Mouse (Mus musculus): ENCODE results near the gene Tmod3. TPM values are rescaled to one million over a fixed set of nuclear protein-coding genes. Genes with fewer than 3 reads are reported as not detected.
"Not testable (repeated sequence)": the region's sequence is repeated elsewhere in the genome, so short reads cannot be mapped to it uniquely, and the experiment has no call there.

The Tmod3 gene
- polyA plus RNA-seq, 1 experiment from 2014 or later, result 117 TPM

DNA sequence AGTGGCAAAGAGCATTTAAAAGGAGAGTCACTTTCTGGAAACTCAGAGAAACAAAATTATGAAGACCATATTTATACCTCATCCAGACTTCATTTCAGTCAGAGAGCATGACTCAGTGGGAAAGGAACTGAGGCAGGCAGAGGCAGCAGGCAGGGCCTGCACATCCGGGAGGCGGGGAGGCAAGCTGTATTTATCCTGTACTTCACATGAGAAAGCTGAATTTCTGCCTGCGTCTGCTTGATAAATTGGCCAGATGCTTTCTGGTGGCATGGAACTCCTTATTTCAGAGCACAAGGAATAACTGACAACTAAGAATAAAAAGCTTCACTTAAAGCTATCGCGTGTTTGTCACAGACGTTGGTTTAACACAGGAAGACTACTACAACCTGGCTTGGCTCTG lies 55.1 kb downstream of the Tmod3 start:
- ATAC-seq (ENCODE audit: insufficient number of reproducible peaks, insufficient read depth, low FRiP score, low read depth), result no peak

DNA sequence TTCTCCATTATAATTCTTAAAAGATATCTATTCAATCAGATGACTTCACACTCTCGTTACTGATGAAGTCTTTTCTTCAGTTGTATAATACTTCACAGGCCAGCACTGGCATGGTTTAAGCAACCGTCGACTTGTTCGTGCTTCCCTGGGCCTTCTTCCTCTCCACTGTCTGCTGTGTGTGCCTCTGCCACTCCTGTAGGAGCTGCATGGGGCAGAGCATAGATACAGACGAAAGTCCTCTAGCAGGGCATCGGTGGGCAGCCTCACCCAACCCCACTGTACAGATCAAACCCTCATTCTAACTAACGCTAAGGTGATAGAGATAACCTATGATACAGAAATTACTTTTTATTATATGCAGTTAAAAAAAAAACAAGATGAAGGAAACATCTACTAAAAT lies 60.9 kb downstream of the Tmod3 start:
- no peak overlapping the region for H3K4me2 ChIP-seq (replicated peaks; ENCODE audit: low read depth, low read length)
- H3K27me3 ChIP-seq (ENCODE audit: control insufficient read depth, insufficient read depth, low read length), result no peaks in the 10 kb centered on the region
- WGBS, result 90% methylated on average over 7 of the region's 7 CpGs
- no peak for ATAC-seq (ENCODE audit: insufficient number of reproducible peaks, insufficient read depth, low FRiP score, low read depth)
- peaks cover 17% of the 10 kb centered on the region for H3K36me3 ChIP-seq (ENCODE audit: control insufficient read depth, insufficient read depth, low read length)
- H3K4me1 ChIP-seq (ENCODE audit: control insufficient read depth, insufficient read depth, low read length), result no peaks in the 10 kb centered on the region
- H3K9ac ChIP-seq (replicated peaks; ENCODE audit: low read depth, low read length), result no peak overlapping the region
- no peak overlapping the region for H3K27ac ChIP-seq (ENCODE audit: low read length)
- no peak overlapping the region for H3K4me3 ChIP-seq (ENCODE audit: low read depth, low read length)
- H3K9me3 ChIP-seq (ENCODE audit: control insufficient read depth, low read depth, low read length), result no peaks in the 10 kb centered on the region

More for the DNA sequence above, 55.1 kb downstream of the Tmod3 start:
- Histone ChIP-seq H3K36me3 (ENCODE audit: control insufficient read depth, insufficient read depth, low read length) (peaks cover 43% of the 10 kb centered on the region; the same call in 1 of the 2 replicates), H3K27ac (ENCODE audit: low read length) (no peak overlapping the region), H3K9ac (replicated peaks; ENCODE audit: low read depth, low read length) (no peak overlapping the region), H3K4me2 (replicated peaks; ENCODE audit: low read depth, low read length) (no peak overlapping the region), H3K27me3 (ENCODE audit: control insufficient read depth, insufficient read depth, low read length) (no peaks in the 10 kb centered on the region), H3K4me3 (ENCODE audit: low read depth, low read length) (no peak overlapping the region), H3K4me1 (ENCODE audit: control insufficient read depth, insufficient read depth, low read length) (no peaks in the 10 kb centered on the region), H3K9me3 (ENCODE audit: control insufficient read depth, low read depth, low read length) (no peaks in the 10 kb centered on the region)
- WGBS, result 93% methylated on average over 6 of the region's 6 CpGs

DNA sequence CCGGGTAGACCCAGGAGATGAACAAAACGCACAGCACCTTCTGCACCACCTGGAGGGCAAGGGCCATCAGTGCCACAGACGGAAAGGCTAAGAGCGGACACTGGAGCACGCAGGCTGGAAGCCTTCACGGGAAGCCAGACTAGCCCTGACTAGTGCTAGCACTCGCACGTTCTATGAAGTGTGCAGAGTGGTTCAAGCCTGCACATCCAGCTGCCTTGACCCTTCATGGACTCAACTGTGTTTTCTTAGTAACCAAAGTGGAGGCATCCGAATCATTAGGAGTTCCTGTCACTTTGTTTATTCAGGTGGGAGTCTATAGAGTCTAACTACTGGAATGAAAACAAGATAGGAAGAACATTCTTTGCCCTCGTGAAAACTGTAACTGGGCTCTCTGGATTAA lies 63.5 kb downstream of the Tmod3 start:
- H3K36me3 ChIP-seq (ENCODE audit: control insufficient read depth, insufficient read depth, low read length), result peaks cover 12% of the 10 kb centered on the region
- no peak overlapping the region for H3K9ac ChIP-seq (replicated peaks; ENCODE audit: low read depth, low read length)
- no peaks in the 10 kb centered on the region for H3K4me1 ChIP-seq (ENCODE audit: control insufficient read depth, insufficient read depth, low read length)
- H3K4me3 ChIP-seq (ENCODE audit: low read depth, low read length), result no peak overlapping the region
- ATAC-seq (ENCODE audit: insufficient number of reproducible peaks, insufficient read depth, low FRiP score, low read depth), result no peak
- H3K27ac ChIP-seq (ENCODE audit: low read length), result no peak overlapping the region
- H3K9me3 ChIP-seq (ENCODE audit: control insufficient read depth, low read depth, low read length), result no peaks in the 10 kb centered on the region
- no peak overlapping the region for H3K4me2 ChIP-seq (replicated peaks; ENCODE audit: low read depth, low read length)
- no peaks in the 10 kb centered on the region for H3K27me3 ChIP-seq (ENCODE audit: control insufficient read depth, insufficient read depth, low read length)
- WGBS, result 62% methylated on average over 10 of the region's 10 CpGs

DNA sequence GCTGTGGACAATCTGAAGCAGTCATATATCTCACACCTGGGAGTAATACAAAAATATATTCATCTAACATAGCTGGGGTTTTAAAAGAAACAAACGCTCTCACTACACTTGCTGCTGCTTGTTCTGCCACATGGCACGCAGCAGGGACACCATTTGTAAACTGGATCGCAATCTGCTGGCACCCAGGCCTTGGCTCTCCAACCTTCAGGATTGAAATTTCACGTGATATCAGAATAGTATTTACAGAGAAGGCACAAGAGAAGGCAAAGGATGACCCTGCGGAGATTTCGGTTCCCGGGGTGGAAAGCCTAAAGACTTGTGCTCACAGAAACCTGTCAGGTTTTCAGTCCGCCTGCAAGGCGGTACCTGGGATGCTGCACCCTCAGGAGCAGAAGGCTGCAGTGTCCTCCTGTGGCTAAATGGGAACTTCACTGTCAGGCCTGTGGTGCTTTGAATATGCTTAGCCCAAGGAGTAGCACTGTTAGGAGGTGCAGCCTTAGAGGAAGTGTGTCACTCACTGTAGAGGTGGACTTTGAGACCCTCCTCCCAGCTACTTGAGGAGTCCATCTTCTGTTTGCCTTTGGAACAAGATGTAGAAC lies 65.0 kb downstream of the Tmod3 start:
- Histone ChIP-seq H3K9ac (replicated peaks; ENCODE audit: low read depth, low read length) (no peak overlapping the region), H3K4me2 (replicated peaks; ENCODE audit: low read depth, low read length) (no peak overlapping the region), H3K9me3 (ENCODE audit: control insufficient read depth, low read depth, low read length) (no peaks in the 10 kb centered on the region), H3K27me3 (ENCODE audit: control insufficient read depth, insufficient read depth, low read length) (no peaks in the 10 kb centered on the region), H3K27ac (ENCODE audit: low read length) (no peak overlapping the region), H3K36me3 (ENCODE audit: control insufficient read depth, insufficient read depth, low read length) (peaks cover 12% of the 10 kb centered on the region), H3K4me3 (ENCODE audit: low read depth, low read length) (no peak overlapping the region), H3K4me1 (ENCODE audit: control insufficient read depth, insufficient read depth, low read length) (no peaks in the 10 kb centered on the region)
- 81% methylated on average over 9 of the region's 9 CpGs for WGBS
- ATAC-seq (ENCODE audit: insufficient number of reproducible peaks, insufficient read depth, low FRiP score, low read depth), result no peak

DNA sequence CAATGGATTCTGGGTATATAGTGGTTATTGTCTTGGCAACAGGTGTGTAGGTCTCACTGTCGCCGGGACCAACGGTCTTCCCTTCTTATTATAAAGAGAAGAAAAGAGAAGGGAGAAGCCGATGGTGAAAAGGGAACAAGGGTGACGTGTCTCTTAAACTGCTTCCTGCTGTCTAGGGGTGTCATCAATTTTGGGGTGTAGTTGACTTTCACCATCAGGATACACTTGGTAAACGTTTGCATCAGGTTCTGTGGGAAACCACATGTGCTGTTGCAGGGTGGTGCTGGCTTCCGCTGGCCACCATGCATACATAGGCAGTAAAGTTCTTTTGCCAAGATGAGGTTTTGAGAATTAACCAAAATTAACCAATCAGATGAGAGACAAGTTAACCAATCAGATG lies 71.2 kb downstream of the Tmod3 start:
- H3K9ac ChIP-seq (replicated peaks; ENCODE audit: low read depth, low read length); ATAC-seq (ENCODE audit: insufficient number of reproducible peaks, insufficient read depth, low FRiP score, low read depth): not testable (repeated sequence)
- WGBS, result 93% methylated on average over 7 of the region's 7 CpGs

DNA sequence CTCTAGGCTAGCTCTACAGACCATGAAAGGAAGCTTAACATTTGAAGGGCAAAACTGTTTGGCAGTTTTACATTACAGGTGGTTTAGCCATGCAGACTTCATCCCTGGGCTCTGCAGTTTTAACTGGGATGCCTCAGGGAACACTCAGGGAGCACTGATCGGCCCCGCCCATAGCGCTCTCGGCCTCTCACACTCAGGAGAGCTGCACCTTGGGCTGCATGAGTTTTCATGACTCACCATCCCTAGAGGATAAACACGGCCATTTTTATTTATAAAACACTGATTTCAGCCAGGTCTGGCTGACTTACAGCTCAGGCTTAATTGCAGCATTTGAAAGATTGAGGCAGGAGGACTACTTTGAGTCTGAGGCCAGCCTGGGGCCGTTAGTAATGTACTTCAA lies 74.2 kb downstream of the Tmod3 start:
- Histone ChIP-seq H3K27ac (ENCODE audit: low read length) (no peak overlapping the region), H3K27me3 (ENCODE audit: control insufficient read depth, insufficient read depth, low read length) (no peaks in the 10 kb centered on the region), H3K4me2 (replicated peaks; ENCODE audit: low read depth, low read length) (no peak overlapping the region), H3K36me3 (ENCODE audit: control insufficient read depth, insufficient read depth, low read length) (no peaks in the 10 kb centered on the region), H3K4me1 (ENCODE audit: control insufficient read depth, insufficient read depth, low read length) (no peaks in the 10 kb centered on the region), H3K4me3 (ENCODE audit: low read depth, low read length) (no peak overlapping the region), H3K9me3 (ENCODE audit: control insufficient read depth, low read depth, low read length) (no peaks in the 10 kb centered on the region), H3K9ac (replicated peaks; ENCODE audit: low read depth, low read length) (no peak overlapping the region)
- no peak for ATAC-seq (ENCODE audit: insufficient number of reproducible peaks, insufficient read depth, low FRiP score, low read depth)
- 74% methylated on average over 6 of the region's 6 CpGs for WGBS

More for the DNA sequence above, 71.2 kb downstream of the Tmod3 start:
- H3K4me2 ChIP-seq (replicated peaks; ENCODE audit: low read depth, low read length); H3K9me3 ChIP-seq (ENCODE audit: control insufficient read depth, low read depth, low read length); H3K4me1 ChIP-seq (ENCODE audit: control insufficient read depth, insufficient read depth, low read length); H3K27me3 ChIP-seq (ENCODE audit: control insufficient read depth, insufficient read depth, low read length); H3K36me3 ChIP-seq (ENCODE audit: control insufficient read depth, insufficient read depth, low read length); H3K27ac ChIP-seq (ENCODE audit: low read length); H3K4me3 ChIP-seq (ENCODE audit: low read depth, low read length): not testable (repeated sequence)

DNA sequence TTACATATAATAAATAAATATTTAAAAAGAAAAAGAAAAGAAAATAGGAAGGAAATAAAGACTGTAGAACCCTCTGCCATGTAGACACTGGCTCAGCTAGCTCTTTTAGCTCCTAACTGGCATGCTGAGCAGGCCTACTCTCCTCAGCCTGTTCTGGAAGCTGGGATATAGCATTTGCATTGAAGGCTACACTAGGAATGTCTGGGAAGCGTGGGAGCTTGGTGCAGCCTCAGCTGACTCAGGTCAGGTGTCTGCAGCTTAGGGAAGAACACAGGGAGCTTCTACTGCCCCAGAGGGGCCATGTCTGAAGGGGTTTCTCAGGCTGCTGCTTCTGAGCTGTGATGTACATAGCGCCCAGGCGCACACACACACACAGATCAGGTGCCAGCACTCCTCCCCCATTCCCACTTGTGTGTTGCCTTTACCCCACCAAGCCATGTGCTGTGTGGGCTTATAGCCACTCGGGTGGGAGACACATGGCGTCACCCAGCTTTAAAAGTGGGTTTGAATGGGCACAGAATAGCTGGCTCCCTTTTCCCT lies 78.9 kb downstream of the Tmod3 start:
- 88% methylated on average over 5 of the region's 5 CpGs for WGBS
- Histone ChIP-seq H3K4me1 (ENCODE audit: control insufficient read depth, insufficient read depth, low read length) (no peaks in the 10 kb centered on the region), H3K4me3 (ENCODE audit: low read depth, low read length) (no peak overlapping the region), H3K27me3 (ENCODE audit: control insufficient read depth, insufficient read depth, low read length) (no peaks in the 10 kb centered on the region), H3K9me3 (ENCODE audit: control insufficient read depth, low read depth, low read length) (no peaks in the 10 kb centered on the region), H3K9ac (replicated peaks; ENCODE audit: low read depth, low read length) (no peak overlapping the region), H3K4me2 (replicated peaks; ENCODE audit: low read depth, low read length) (no peak overlapping the region), H3K36me3 (ENCODE audit: control insufficient read depth, insufficient read depth, low read length) (no peaks in the 10 kb centered on the region), H3K27ac (ENCODE audit: low read length) (no peak overlapping the region)
- ATAC-seq (ENCODE audit: insufficient number of reproducible peaks, insufficient read depth, low FRiP score, low read depth), result no peak

DNA sequence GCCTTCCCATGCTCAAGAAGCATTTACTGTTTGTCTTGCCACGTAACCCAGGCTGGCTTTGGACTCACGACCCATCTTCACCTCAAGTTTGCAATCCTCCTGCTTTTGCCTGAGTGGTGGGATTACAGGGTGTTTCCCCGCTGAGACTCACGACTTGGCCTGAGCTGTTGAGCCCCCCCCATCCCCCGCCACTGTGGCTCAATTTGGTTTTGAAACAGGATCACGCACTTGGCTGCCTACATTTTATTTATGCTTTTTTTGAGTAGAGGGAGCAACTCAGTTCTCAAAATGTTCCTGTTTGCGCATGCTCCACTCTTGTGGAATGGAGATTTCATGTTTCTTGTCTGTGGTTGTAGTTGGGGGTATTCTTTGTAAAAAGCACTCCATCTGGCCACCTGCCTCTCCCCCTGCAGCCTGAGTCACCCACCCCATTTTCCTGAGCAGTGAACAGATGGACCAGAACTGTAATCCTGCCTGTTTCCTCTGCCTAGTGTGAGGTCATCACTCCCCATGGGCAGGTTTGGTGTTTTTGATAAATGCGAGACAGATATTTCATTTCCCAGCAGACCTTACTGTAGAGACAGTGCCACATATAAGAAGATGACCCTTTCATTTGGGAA lies 80.2 kb downstream of the Tmod3 start:
- no peak for ATAC-seq (ENCODE audit: insufficient number of reproducible peaks, insufficient read depth, low FRiP score, low read depth)
- Histone ChIP-seq H3K9ac (replicated peaks; ENCODE audit: low read depth, low read length) (no peak overlapping the region), H3K4me2 (replicated peaks; ENCODE audit: low read depth, low read length) (no peak overlapping the region), H3K27me3 (ENCODE audit: control insufficient read depth, insufficient read depth, low read length) (no peaks in the 10 kb centered on the region), H3K4me1 (ENCODE audit: control insufficient read depth, insufficient read depth, low read length) (no peaks in the 10 kb centered on the region), H3K27ac (ENCODE audit: low read length) (no peak overlapping the region), H3K9me3 (ENCODE audit: control insufficient read depth, low read depth, low read length) (no peaks in the 10 kb centered on the region), H3K36me3 (ENCODE audit: control insufficient read depth, insufficient read depth, low read length) (no peaks in the 10 kb centered on the region), H3K4me3 (ENCODE audit: low read depth, low read length) (no peak overlapping the region)
- WGBS, result 72% methylated on average over 8 of the region's 8 CpGs
